Mouse (Mus musculus) spleen, adult 2 months (tissue): ENCODE results near the gene Paf1.

Experiments
- CTCF ChIP-seq: fragments of 200-500 bp; IDR thresholded peaks from 2 replicates; pipeline ENCODE4 v1.5.1; 2011; ENCODE audit warnings: mild to moderate bottlenecking, inconsistent platforms; ENCODE audit not compliant: insufficient read depth, insufficient read length, insufficient replicate concordance; ENCODE audit errors: extremely low read depth
- POLR2A ChIP-seq: fragments of 200-500 bp; IDR thresholded peaks from 2 replicates; pipeline ENCODE4 v1.6.1; 2011; ENCODE audit warnings: low read depth, low read length, inconsistent platforms

- TF ChIP-seq CTCF (no peak), POLR2A (no peak)
These were observed 9.2 kb downstream of the Paf1 start for GRCm38 (mm10) chr7:28401942-28402341.
